Comparison of ENCODE assay signal across 8 mouse cellular contexts in genomic region chr16:23416657-23417293, GRCm38 (mm10). TPM values are rescaled to one million over a fixed set of nuclear protein-coding genes. Genes with fewer than 3 reads are reported as not detected.
DNase-seq lines count a peak whose midpoint lies in the region; ATAC-seq and TF ChIP-seq lines count a peak whose summit lies in the region.

No protein-coding gene starts in this region.

- no peaks in the 10 kb centered on the region for H3K9me3 ChIP-seq in heart, postnatal 0 days (replicated peaks; ENCODE audit: control insufficient read depth, low read length)
- no peaks in the 10 kb centered on the region for H3K9me3 ChIP-seq in limb, embryonic 11.5 days (ENCODE audit: control insufficient read depth, low read length)
- no peaks in the 10 kb centered on the region for H3K9me3 ChIP-seq in midbrain, postnatal 0 days (ENCODE audit: low read length)

- H3K27ac ChIP-seq in heart, postnatal 0 days (ENCODE audit: low read depth): peak overlapping the region; percentile 69
- no peak overlapping the region for H3K27ac ChIP-seq in limb, embryonic 11.5 days (replicated peaks; ENCODE audit: low read depth, low read length)
- no peak overlapping the region for H3K27ac ChIP-seq in midbrain, postnatal 0 days (ENCODE audit: low read depth, low read length)

- ATAC-seq in heart, postnatal 0 days (ENCODE audit: insufficient read depth, low read depth): peak; percentile 76
- no peak for ATAC-seq in limb, embryonic 11.5 days (ENCODE audit: insufficient number of reproducible peaks, low FRiP score, low TSS enrichment, low read depth)
- peak; percentile 22; the same call in 1 of the 2 replicates for ATAC-seq in midbrain, postnatal 0 days (ENCODE audit: low FRiP score)

- H3K9ac ChIP-seq in heart, postnatal 0 days (replicated peaks; ENCODE audit: low read depth, low read length): no peak overlapping the region
- no peak overlapping the region for H3K9ac ChIP-seq in limb, embryonic 11.5 days (ENCODE audit: low read length)
- no peak overlapping the region for H3K9ac ChIP-seq in midbrain, postnatal 0 days (replicated peaks; ENCODE audit: low read length, poor library complexity, severe bottlenecking)

- WGBS in heart, postnatal 0 days: 29% methylated on average over 9 of the region's 9 CpGs
- WGBS in limb, embryonic 11.5 days: 58% methylated on average over 9 of the region's 9 CpGs
- 52% methylated on average over 9 of the region's 9 CpGs for WGBS in midbrain, postnatal 0 days

- DNase-seq in embryo, embryonic 11 days: peak; percentile 34
- DNase-seq in heart, postnatal 0 days (ENCODE audit: low spot score): peak; percentile 61
- no peak for DNase-seq in limb, embryonic 11.5 days (ENCODE audit: low spot score)
- DNase-seq in midbrain, postnatal 0 days (ENCODE audit: low spot score): no peak
- DNase-seq in testis, postnatal 10 days (ENCODE audit: low spot score): no peak
- DNase-seq in Muller cell, postnatal 12 days (ENCODE audit: inconsistent ontology term): no peak
- DNase-seq in cerebellum, adult 8-10 months: no peak
- DNase-seq in adrenal gland, postnatal 25 days: no peak

- TF ChIP-seq EP300 in heart, postnatal 0 days (IDR thresholded peaks at IDR 0.05; ENCODE audit: low read depth): no peak

- H3K4me1 ChIP-seq in heart, postnatal 0 days (ENCODE audit: control insufficient read depth, insufficient read depth): peaks cover 13% of the 10 kb centered on the region; the same call in 1 of the 2 replicates
- 0 out of 2 replicates have a peak, but pooled peaks cover 6% of the 10 kb centered on the region for H3K4me1 ChIP-seq in limb, embryonic 11.5 days (ENCODE audit: control insufficient read depth, insufficient read depth, low read length)
- peaks cover 2% of the 10 kb centered on the region; the same call in 1 of the 2 replicates for H3K4me1 ChIP-seq in midbrain, postnatal 0 days (ENCODE audit: insufficient read depth, low read length)

- no peak for TF ChIP-seq CTCF in heart, postnatal 0 days (IDR thresholded peaks at IDR 0.05; ENCODE audit: low read depth)
- TF ChIP-seq CTCF in midbrain, postnatal 0 days (IDR thresholded peaks at IDR 0.05): no peak

- no peak overlapping the region; the same call in 1 of the 2 replicates for H3K4me3 ChIP-seq in heart, postnatal 0 days (ENCODE audit: low read depth, low read length)
- H3K4me3 ChIP-seq in limb, embryonic 11.5 days (ENCODE audit: low read depth, low read length): no peak overlapping the region
- no peak overlapping the region for H3K4me3 ChIP-seq in midbrain, postnatal 0 days (ENCODE audit: low read depth, low read length)

- no peaks in the 10 kb centered on the region for H3K27me3 ChIP-seq in heart, postnatal 0 days (ENCODE audit: control insufficient read depth, insufficient read depth, low read length)
- H3K27me3 ChIP-seq in limb, embryonic 11.5 days (ENCODE audit: control insufficient read depth, insufficient read depth, low read length): no peaks in the 10 kb centered on the region
- H3K27me3 ChIP-seq in midbrain, postnatal 0 days (ENCODE audit: insufficient read depth, low read length): no peaks in the 10 kb centered on the region

- H3K4me2 ChIP-seq in heart, postnatal 0 days (ENCODE audit: low read depth, low read length): peak overlapping the region; percentile 43
- H3K4me2 ChIP-seq in limb, embryonic 11.5 days (ENCODE audit: low read depth, severe bottlenecking): peak overlapping the region; percentile 43
- 0 out of 2 replicates have a peak overlapping the region, but pooled peaks have one; percentile 6 for H3K4me2 ChIP-seq in midbrain, postnatal 0 days (ENCODE audit: low read depth, low read length, poor library complexity, severe bottlenecking)

- H3K36me3 ChIP-seq in heart, postnatal 0 days (replicated peaks; ENCODE audit: control insufficient read depth, insufficient read depth, low read length): no peaks in the 10 kb centered on the region
- no peaks in the 10 kb centered on the region for H3K36me3 ChIP-seq in limb, embryonic 11.5 days (ENCODE audit: control insufficient read depth, insufficient read depth, low read length)
- H3K36me3 ChIP-seq in midbrain, postnatal 0 days (ENCODE audit: insufficient read depth, low read length): no peaks in the 10 kb centered on the region

RNA-seq across cellular contexts. Expression of gene Rtp1, which starts 12.2 kb away (rescaled TPM):
- total RNA-seq in heart, postnatal 0 days (2014; rRNA removed; ENCODE audit: low replicate concordance): not detected in 2 replicates
- polyA plus RNA-seq in heart, postnatal 0 days (2015; fragmentation: Nextera tagmentation; extraction: Ambion mirVana): not detected in 2 replicates
- not detected in 2 replicates for polyA plus RNA-seq in limb, embryonic 11.5 days (2014; fragmentation: Nextera tagmentation; extraction: Ambion mirVana)
- 0.28 and 0.77 TPM in 2 replicates for total RNA-seq in midbrain, postnatal 0 days (2014; rRNA removed)
- 0.13 and 0.33 TPM in 2 replicates for polyA plus RNA-seq in midbrain, postnatal 0 days (2015; fragmentation: Nextera tagmentation; extraction: Ambion mirVana)
- total RNA-seq in adrenal gland, postnatal 25 days (2021): not detected in 2 replicates

Comparison
In these comparisons a context has a peak if more than half of its experiments do, and no peak if none do; other contexts are left out.
1. DNase-seq: peak in embryo, embryonic 11 days (single experiment) and heart, postnatal 0 days (single experiment); none in limb, embryonic 11.5 days (single experiment), midbrain, postnatal 0 days (single experiment), testis, postnatal 10 days (single experiment), Muller cell, postnatal 12 days (single experiment), cerebellum, adult 8-10 months (single experiment) and adrenal gland, postnatal 25 days (single experiment).
2. Peak in every context shown above with its lines, with median percentiles within 50 percentile points of each other: H3K4me2 ChIP-seq.